Mouse (Mus musculus) embryonic facial prominence, embryonic 11.5 days (tissue): ENCODE measurements around the gene D1Pas1. TPM values are rescaled to one million over a fixed set of nuclear protein-coding genes. Genes with fewer than 3 reads are reported as not detected.

ENCODE experiments used
- ATAC-seq: fragments of 200-750 bp; cut with Nextera tagmentation; replicated peaks from 2 replicates; pipeline ENCODE4 v1.8.0; 2017; ENCODE audit warnings: low read depth; ENCODE audit not compliant: insufficient number of reproducible peaks, low FRiP score, low TSS enrichment
- DNase-seq: peaks from one replicate; pipeline ENCODE4 v3.0.0-alpha.2; 2015; ENCODE audit warnings: low spot score
- H3K27ac ChIP-seq: fragments of 300-500 bp; sonication (generic); replicated peaks from 2 replicates; pipeline ENCODE4 v1.5.1; 2014; ENCODE audit warnings: mild to moderate bottlenecking, low read depth, low read length, control low read depth
- H3K27me3 ChIP-seq: fragments of 300-500 bp; sonication (generic); 2 replicates; pipeline ENCODE4 v1.6.1; 2014; ENCODE audit warnings: mild to moderate bottlenecking, low read length, moderate library complexity, mixed read lengths; ENCODE audit not compliant: control insufficient read depth, insufficient read depth
- H3K36me3 ChIP-seq: fragments of 300-500 bp; sonication (generic); replicated peaks from 2 replicates; pipeline ENCODE4 v1.6.1; 2014; ENCODE audit warnings: low read depth, mild to moderate bottlenecking, low read length, moderate library complexity, mixed read lengths; ENCODE audit not compliant: control insufficient read depth, insufficient read depth
- H3K4me1 ChIP-seq: fragments of 300-500 bp; sonication (generic); 2 replicates; pipeline ENCODE4 v1.6.1; 2014; ENCODE audit warnings: low read length, mixed read lengths; ENCODE audit not compliant: control insufficient read depth, insufficient read depth
- H3K4me2 ChIP-seq: fragments of 300-500 bp; sonication (generic); 2 replicates; pipeline ENCODE4 v1.6.1; 2014; ENCODE audit warnings: low read depth, mild to moderate bottlenecking, control low read depth, low read length, moderate library complexity
- H3K4me3 ChIP-seq: fragments of 300-500 bp; sonication (generic); 2 replicates; pipeline ENCODE4 v1.5.1; 2014; ENCODE audit warnings: low read depth, low read length, control low read depth
- H3K9ac ChIP-seq: fragments of 300-500 bp; sonication (generic); replicated peaks from 2 replicates; pipeline ENCODE4 v1.6.1; 2014; ENCODE audit warnings: mild to moderate bottlenecking, control low read depth, low read length
- H3K9me3 ChIP-seq: fragments of 300-500 bp; sonication (generic); replicated peaks from 2 replicates; pipeline ENCODE4 v1.6.1; 2016; ENCODE audit warnings: mild to moderate bottlenecking, low read length, inconsistent platforms, mixed read lengths; ENCODE audit not compliant: control insufficient read depth
- WGBS: fragments of 180-500 bp; shearing (Covaris S2); extraction: QIAGEN DNeasy Blood & Tissue Kit; methylation state at CpG from one replicate; pipeline ENCODE4 v1.1.7; 2014; 5-methylcytosine and 5-hydroxymethylcytosine counted together
- polyA plus RNA-seq: library from polyadenylated mRNA; unstranded; fragments of >200 nt; fragmentation: Nextera tagmentation; extraction: Ambion mirVana; gene quantifications from 2 replicates; pipeline ENCODE4 v1.2.1, GENCODE M21; 2014

Gene D1Pas1
- polyA plus RNA-seq, 1 experiment from 2014 or later, result not detected

- ATAC-seq, result no peak
- H3K27me3 ChIP-seq, result no peaks in the 10 kb centered on the region
Observed at GRCm38 (mm10) chr1:187010071-187010470, 42.9 kb downstream of the D1Pas1 start.

GRCm38 (mm10) chr1:187011601-187012000 is 44.4 kb downstream of the D1Pas1 start:
- Histone ChIP-seq H3K9me3 (no peaks in the 10 kb centered on the region), H3K27me3 (no peaks in the 10 kb centered on the region), H3K36me3 (no peaks in the 10 kb centered on the region), H3K27ac (no peak overlapping the region), H3K4me1 (no peaks in the 10 kb centered on the region), H3K9ac (no peak overlapping the region), H3K4me3 (no peak overlapping the region), H3K4me2 (no peak overlapping the region)
- DNase-seq (no peak), ATAC-seq (no peak)
- 88% methylated on average over 4 of the region's 4 CpGs for WGBS

More at GRCm38 (mm10) chr1:187010071-187010470, 42.9 kb downstream of the D1Pas1 start:
- 72% methylated on average over 11 of the region's 11 CpGs for WGBS
- DNase-seq, result no peak
- Histone ChIP-seq H3K27ac (no peak overlapping the region), H3K9me3 (no peaks in the 10 kb centered on the region), H3K9ac (no peak overlapping the region), H3K4me2 (no peak overlapping the region), H3K36me3 (no peaks in the 10 kb centered on the region), H3K4me3 (no peak overlapping the region), H3K4me1 (no peaks in the 10 kb centered on the region)

- ATAC-seq, result no peak
- Histone ChIP-seq H3K9ac (no peak overlapping the region), H3K4me2 (no peak overlapping the region), H3K27ac (no peak overlapping the region), H3K36me3 (no peaks in the 10 kb centered on the region), H3K9me3 (no peaks in the 10 kb centered on the region), H3K4me3 (no peak overlapping the region), H3K4me1 (no peaks in the 10 kb centered on the region), H3K27me3 (no peaks in the 10 kb centered on the region)
- WGBS, result 89% methylated on average over 2 of the region's 2 CpGs
- no peak for DNase-seq
Observed at GRCm38 (mm10) chr1:187014141-187014540, 46.9 kb downstream of the D1Pas1 start.

- DNase-seq (peak; percentile 26), ATAC-seq (no peak)
- no peaks in the 10 kb centered on the region for H3K9me3 ChIP-seq
- H3K36me3 ChIP-seq, result no peaks in the 10 kb centered on the region
- H3K4me3 ChIP-seq, result no peak overlapping the region
- no peaks in the 10 kb centered on the region for H3K4me1 ChIP-seq
- no peak overlapping the region for H3K9ac ChIP-seq
- WGBS, result 45% methylated on average over 1 of the region's 1 CpGs
- H3K4me2 ChIP-seq, result no peak overlapping the region
- H3K27ac ChIP-seq, result no peak overlapping the region
- no peaks in the 10 kb centered on the region for H3K27me3 ChIP-seq
Observed at GRCm38 (mm10) chr1:187015673-187016072, 48.5 kb downstream of the D1Pas1 start.

DNA sequence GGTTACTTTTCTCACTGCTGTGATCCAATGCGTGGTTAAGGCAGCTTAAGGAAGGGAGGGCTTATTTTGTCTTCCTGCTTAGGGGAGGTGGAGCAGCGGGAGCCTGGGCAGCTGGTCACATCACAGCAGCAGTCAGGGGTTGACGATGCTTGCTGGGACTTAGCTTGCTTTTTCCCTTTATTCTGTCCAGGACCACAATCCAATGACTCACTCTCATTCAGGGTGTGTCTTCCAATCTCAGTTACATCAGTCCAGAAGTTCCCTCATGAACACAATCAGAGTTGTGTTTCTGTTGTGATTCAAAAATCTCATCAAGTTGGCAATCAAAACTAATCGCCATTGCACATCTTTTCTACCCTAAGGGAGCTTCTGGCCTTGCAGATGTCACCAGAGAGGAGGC is 48.9 kb downstream of the D1Pas1 start:
- ATAC-seq (no peak), DNase-seq (no peak)
- Histone ChIP-seq H3K9me3 (no peaks in the 10 kb centered on the region), H3K27ac (no peak overlapping the region), H3K4me3 (no peak overlapping the region), H3K4me1 (no peaks in the 10 kb centered on the region), H3K36me3 (no peaks in the 10 kb centered on the region), H3K4me2 (no peak overlapping the region), H3K9ac (no peak overlapping the region), H3K27me3 (no peaks in the 10 kb centered on the region)
- 48% methylated on average over 4 of the region's 4 CpGs for WGBS

DNA sequence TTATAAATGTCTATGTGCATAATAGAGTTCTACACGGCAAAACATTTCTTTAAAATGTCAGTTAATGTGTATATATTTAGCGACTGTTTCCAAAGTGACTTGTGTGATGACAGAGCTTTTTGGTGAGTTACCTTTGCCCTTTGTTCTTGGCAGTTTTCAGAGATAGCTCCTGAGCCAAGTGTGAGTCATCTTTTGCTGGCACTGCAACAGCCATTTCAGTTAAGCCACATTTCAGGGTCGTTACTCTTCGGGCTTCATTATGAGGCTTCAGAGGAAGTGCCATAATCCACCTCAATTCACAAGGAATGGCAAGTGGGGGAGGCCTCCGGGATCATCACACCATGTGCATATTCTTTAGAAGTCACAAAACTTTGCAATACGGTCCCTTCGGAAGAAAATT is 52.8 kb downstream of the D1Pas1 start:
- H3K27ac ChIP-seq, result no peak overlapping the region
- H3K4me3 ChIP-seq, result no peak overlapping the region
- DNase-seq (no peak), ATAC-seq (no peak)
- H3K27me3 ChIP-seq, result no peaks in the 10 kb centered on the region
- no peak overlapping the region for H3K4me2 ChIP-seq
- no peaks in the 10 kb centered on the region for H3K9me3 ChIP-seq
- no peak overlapping the region for H3K9ac ChIP-seq
- 87% methylated on average over 7 of the region's 7 CpGs for WGBS
- H3K4me1 ChIP-seq, result no peaks in the 10 kb centered on the region
- H3K36me3 ChIP-seq, result no peaks in the 10 kb centered on the region

Other genes starting within 250 kb of the D1Pas1 start
- 86.4 and 87.4 TPM in 2 replicates for gene Rrp15, start 218.1 kb upstream of the D1Pas1 start, polyA plus RNA-seq
- gene Spata17, start 248.0 kb downstream of the D1Pas1 start, polyA plus RNA-seq, result 0.60 and 1.3 TPM in 2 replicates
- gene Gpatch2, start 248.1 kb downstream of the D1Pas1 start, polyA plus RNA-seq, result 20.6 and 22.6 TPM in 2 replicates